Mouse (Mus musculus) CH12.LX (cell line): Measurements from ENCODE around the gene Ift46.

ENCODE experiments used
- CTCF ChIP-seq, 2 experiments: IDR thresholded peaks in 1 of 2; conservative IDR thresholded peaks in 1 of 2; 2 replicates each; pipeline ENCODE4 v1.5.1; 2011 to 2012; ENCODE audit warnings: low read depth in 2 of 2, low read length in 2 of 2, improper control_type of control experiment in 1 of 2, inconsistent platforms in 1 of 2, mild to moderate bottlenecking in 1 of 2, moderate library complexity in 1 of 2
- EP300 ChIP-seq: IDR thresholded peaks from 2 replicates; pipeline ENCODE4 v1.6.1; 2011; ENCODE audit warnings: low read length, improper control_type of control experiment
- MAZ ChIP-seq: IDR thresholded peaks from 2 replicates; pipeline ENCODE4 v1.6.1; 2012; ENCODE audit warnings: low read depth, mild to moderate bottlenecking, inconsistent platforms, low read length, improper control_type of control experiment, moderate library complexity
- MYC ChIP-seq: IDR thresholded peaks from 2 replicates; pipeline ENCODE4 v1.6.1; 2011; ENCODE audit warnings: low read depth, mild to moderate bottlenecking, improper control_type of control experiment, low read length
- POLR2A ChIP-seq: IDR thresholded peaks from 2 replicates; pipeline ENCODE4 v1.6.1; 2011; ENCODE audit warnings: low read depth, mild to moderate bottlenecking, improper control_type of control experiment, low read length
- RAD21 ChIP-seq: IDR thresholded peaks from 2 replicates; pipeline ENCODE4 v1.6.1; 2011; ENCODE audit warnings: low read depth, mild to moderate bottlenecking, low read length, improper control_type of control experiment, moderate library complexity
- SIN3A ChIP-seq: IDR thresholded peaks from 2 replicates; pipeline ENCODE4 v1.6.1; 2012; ENCODE audit warnings: low read length, improper control_type of control experiment, inconsistent platforms
- SMC3 ChIP-seq: IDR thresholded peaks from 2 replicates; pipeline ENCODE4 v1.6.1; 2011; ENCODE audit warnings: low read depth, low read length, improper control_type of control experiment
- TBP ChIP-seq: conservative IDR thresholded peaks from 2 replicates; pipeline ENCODE4 v1.6.1; 2011; ENCODE audit warnings: low read depth, low read length, improper control_type of control experiment
- UBTF ChIP-seq: IDR thresholded peaks from 2 replicates; pipeline ENCODE4 v1.6.1; 2012; ENCODE audit warnings: low read depth, mild to moderate bottlenecking, inconsistent platforms, low read length, improper control_type of control experiment, moderate library complexity
- USF1 ChIP-seq: IDR thresholded peaks from 2 replicates; pipeline ENCODE4 v1.6.1; 2014; ENCODE audit warnings: low read depth, mild to moderate bottlenecking, inconsistent platforms, low read length, improper control_type of control experiment

DNA sequence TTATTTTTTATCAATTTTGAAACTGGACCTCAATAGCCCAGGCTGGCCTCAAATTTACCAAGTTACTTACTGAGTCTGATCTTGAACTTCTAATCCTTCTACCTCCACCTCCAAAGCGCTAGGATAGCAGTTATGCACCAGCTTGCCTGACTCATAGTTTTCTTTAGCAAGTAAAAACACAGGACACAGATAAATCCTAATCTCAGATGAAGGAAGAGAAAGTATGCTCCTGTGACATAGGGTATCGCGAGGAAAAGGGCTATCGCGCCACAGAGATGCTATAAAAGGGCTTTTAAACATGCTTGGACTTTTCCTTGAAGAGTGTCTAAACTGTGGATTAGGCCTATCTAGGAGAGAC, 4.7 kb downstream of the Ift46 start:
- no peak for TF ChIP-seq USF1
- TF ChIP-seq POLR2A = no peak
- TF ChIP-seq EP300 = no peak
- no peak for TF ChIP-seq UBTF
- no peak for TF ChIP-seq SIN3A
- TF ChIP-seq TBP = no peak
- TF ChIP-seq MAZ = no peak
- TF ChIP-seq CTCF (conservative IDR thresholded peaks at IDR 0.05 in 1 of 2, IDR thresholded peaks at IDR 0.05 in 1 of 2; ENCODE audit: low read depth in 2 of 2, low read length in 2 of 2) = no peak
- TF ChIP-seq SMC3 = no peak
- TF ChIP-seq RAD21 = no peak
- TF ChIP-seq MYC = no peak
